Mouse (Mus musculus): ENCODE data around the gene Gm17409. TPM values are rescaled to one million over a fixed set of nuclear protein-coding genes. Genes with fewer than 3 reads are reported as not detected.

Gm17409 gene
- polyA plus RNA-seq, 1 experiment from 2014 or later = not detected

DNA sequence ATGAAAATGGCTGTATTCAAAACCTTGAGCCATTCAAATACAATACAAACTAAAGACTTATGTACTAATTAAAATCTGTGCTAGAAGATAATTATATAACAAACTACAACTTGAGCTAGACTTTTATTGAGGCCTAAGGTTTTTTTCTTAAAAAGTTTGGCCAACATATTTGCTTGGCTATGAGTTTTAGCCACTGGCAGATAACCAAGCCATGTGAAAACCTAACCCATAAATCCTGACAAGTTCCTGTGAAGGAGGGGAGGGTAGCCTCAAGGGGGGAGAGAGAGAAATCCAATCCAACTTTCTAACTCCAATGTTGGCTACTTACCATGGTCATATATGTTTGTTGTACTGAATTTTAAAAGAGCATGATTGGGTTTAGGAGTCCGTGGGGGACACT lies 48.6 kb downstream of the Gm17409 start:
- Histone ChIP-seq H3K9me3 (no peaks in the 10 kb centered on the region), H3K27ac (no peak overlapping the region), H3K4me3 (no peak overlapping the region), H3K27me3 (ENCODE audit: poor library complexity, severe bottlenecking) (no peaks in the 10 kb centered on the region), H3K4me1 (peaks cover 36% of the 10 kb centered on the region), H3K36me3 (replicated peaks) (peaks cover 10% of the 10 kb centered on the region; the same call in 1 of the 2 replicates)
- WGBS = 79% methylated on average over 1 of the region's 1 CpGs
- DNase-seq (ENCODE audit: extremely low spot score, low spot score) = no peak

Other genes starting within 250 kb of the Gm17409 start
- gene Acvr1c, start 112.2 kb upstream of the Gm17409 start, polyA plus RNA-seq (2016; fragmentation: Nextera tagmentation; extraction: Ambion mirVana) = 0.07 and 0.20 TPM in 2 replicates
- 3.0 and 3.5 TPM in 2 replicates for gene Acvr1, start 97.0 kb downstream of the Gm17409 start, polyA plus RNA-seq (2016; fragmentation: Nextera tagmentation; extraction: Ambion mirVana)
- 3.9 and 4.5 TPM in 2 replicates for gene Upp2, start 97.2 kb downstream of the Gm17409 start, polyA plus RNA-seq (2016; fragmentation: Nextera tagmentation; extraction: Ambion mirVana)